Mouse (Mus musculus) C2C12 (cell line): Measurements from ENCODE around the gene Fam210b.

ENCODE experiments used
- CTCF ChIP-seq: IDR thresholded peaks from one replicate; pipeline ENCODE4 v1.5.1; 2011; ENCODE audit not compliant: control insufficient read depth, insufficient read depth, insufficient read length
- USF1 ChIP-seq: IDR thresholded peaks from one replicate; pipeline ENCODE4 v1.6.1; 2011; ENCODE audit warnings: low read depth, mild to moderate bottlenecking, control low read depth, moderate library complexity

DNA sequence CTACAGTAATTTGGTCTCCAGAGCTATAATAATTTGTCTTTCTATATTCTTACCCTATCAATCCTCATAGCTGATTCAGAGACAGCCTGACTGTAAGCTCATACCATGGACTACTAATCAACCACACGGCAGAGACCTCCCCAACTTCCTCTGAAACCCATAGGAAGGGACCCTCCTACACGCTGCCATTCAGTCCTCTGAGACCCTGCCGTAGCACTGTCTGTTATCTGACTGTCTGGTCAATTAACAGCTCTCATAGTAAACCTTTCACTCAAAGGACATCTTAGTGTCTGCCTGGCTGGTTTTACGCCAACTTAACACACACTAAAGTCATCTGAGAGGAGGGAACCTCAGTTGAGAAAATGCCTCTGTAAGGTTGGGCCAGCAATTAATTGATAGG lies 38.8 kb upstream of the Fam210b start:
- TF ChIP-seq CTCF (no peak), USF1 (no peak)
